Mouse (Mus musculus): ENCODE measurements around the gene Olfr1184. TPM values are rescaled to one million over a fixed set of nuclear protein-coding genes. Genes with fewer than 3 reads are reported as not detected.
"Not testable (repeated sequence)": the region's sequence is repeated elsewhere in the genome, so short reads cannot be mapped to it uniquely, and the experiment has no call there.

The Olfr1184 gene
- not detected in 2 replicates for polyA plus RNA-seq (2016; fragmentation: Nextera tagmentation; extraction: Ambion mirVana)

- no peaks in the 10 kb centered on the region for H3K9me3 ChIP-seq
- 91% methylated on average over 2 of the region's 2 CpGs for WGBS
- no peaks in the 10 kb centered on the region for H3K4me1 ChIP-seq
- no peak for DNase-seq (ENCODE audit: extremely low spot score, low spot score)
- no peaks in the 10 kb centered on the region for H3K27me3 ChIP-seq (ENCODE audit: poor library complexity, severe bottlenecking)
- H3K36me3 ChIP-seq (replicated peaks), result no peaks in the 10 kb centered on the region
- H3K4me3 ChIP-seq, result no peak within 1 kb of the TSS
- H3K27ac ChIP-seq, result no peak within 1 kb of the TSS
These were observed at the start of gene Olfr1184 for GRCm38 (mm10) chr2:88483298-88483697. TSS of gene Olfr1184 (plus strand) at chr2:88483598.

GRCm38 (mm10) chr2:88449031-88449430 lies 34.4 kb upstream of the Olfr1184 start, which contains the start of gene Gm13757:
TSS of gene Gm13757 (minus strand) at chr2:88449131.
- DNase-seq (ENCODE audit: extremely low spot score, low spot score), result no peak
- 97% methylated on average over 1 of the region's 1 CpGs for WGBS

GRCm38 (mm10) chr2:88454567-88454966 lies 28.8 kb upstream of the Olfr1184 start, which contains the start of gene Olfr1183:
TSS of gene Olfr1183 (plus strand) at chr2:88454867.
- not testable (repeated sequence) for H3K27ac ChIP-seq; H3K9me3 ChIP-seq; H3K4me1 ChIP-seq; H3K27me3 ChIP-seq (ENCODE audit: poor library complexity, severe bottlenecking); DNase-seq (ENCODE audit: extremely low spot score, low spot score); H3K36me3 ChIP-seq (replicated peaks); H3K4me3 ChIP-seq
- WGBS, result 94% methylated on average over 1 of the region's 1 CpGs

More at GRCm38 (mm10) chr2:88449031-88449430, 34.4 kb upstream of the Olfr1184 start, which contains the start of gene Gm13757:
- no peaks in the 10 kb centered on the region for H3K9me3 ChIP-seq
- no peaks in the 10 kb centered on the region for H3K36me3 ChIP-seq (replicated peaks)
- no peak within 1 kb of the TSS for H3K27ac ChIP-seq
- no peaks in the 10 kb centered on the region for H3K4me1 ChIP-seq
- H3K4me3 ChIP-seq, result no peak within 1 kb of the TSS
- H3K27me3 ChIP-seq (ENCODE audit: poor library complexity, severe bottlenecking), result no peaks in the 10 kb centered on the region

- Histone ChIP-seq H3K4me1 (no peaks in the 10 kb centered on the region), H3K27me3 (ENCODE audit: poor library complexity, severe bottlenecking) (no peaks in the 10 kb centered on the region), H3K4me3 (no peak within 1 kb of the TSS), H3K27ac (no peak within 1 kb of the TSS), H3K9me3 (no peaks in the 10 kb centered on the region), H3K36me3 (replicated peaks) (no peaks in the 10 kb centered on the region)
- DNase-seq (ENCODE audit: extremely low spot score, low spot score), result no peak
- WGBS, result 75% methylated on average over 2 of the region's 2 CpGs
These were observed 9.6 kb downstream of the Olfr1184 start, which contains the start of gene Olfr1185-ps1 for GRCm38 (mm10) chr2:88493020-88493419. TSS of gene Olfr1185-ps1 (plus strand) at chr2:88493320.

- H3K4me1 ChIP-seq, result no peaks in the 10 kb centered on the region
- no peak within 1 kb of the TSS for H3K27ac ChIP-seq
- H3K27me3 ChIP-seq (ENCODE audit: poor library complexity, severe bottlenecking), result no peaks in the 10 kb centered on the region
- H3K9me3 ChIP-seq, result no peaks in the 10 kb centered on the region
- WGBS, result 89% methylated on average over 2 of the region's 2 CpGs
- no peak for DNase-seq (ENCODE audit: extremely low spot score, low spot score)
- H3K36me3 ChIP-seq (replicated peaks), result no peaks in the 10 kb centered on the region
- no peak within 1 kb of the TSS for H3K4me3 ChIP-seq
These were observed 34.9 kb downstream of the Olfr1184 start, which contains the start of gene Olfr1186 for GRCm38 (mm10) chr2:88518251-88518650. TSS of gene Olfr1186 (plus strand) at chr2:88518551.

- Histone ChIP-seq H3K9me3 (no peaks in the 10 kb centered on the region), H3K36me3 (replicated peaks) (no peaks in the 10 kb centered on the region), H3K27me3 (ENCODE audit: poor library complexity, severe bottlenecking) (no peaks in the 10 kb centered on the region), H3K4me3 (no peak overlapping the region), H3K27ac (no peak overlapping the region), H3K4me1 (no peaks in the 10 kb centered on the region)
- WGBS, result 81% methylated on average over 3 of the region's 3 CpGs
- DNase-seq (ENCODE audit: extremely low spot score, low spot score), result no peak
These were observed 42.3 kb downstream of the Olfr1184 start for GRCm38 (mm10) chr2:88525720-88526119.

Other genes starting within 250 kb of the Olfr1184 start
- gene Olfr1173, start 203.7 kb upstream of the Olfr1184 start, polyA plus RNA-seq (2016; fragmentation: Nextera tagmentation; extraction: Ambion mirVana), result not detected in 2 replicates
- gene Olfr1174-ps, start 168.5 kb upstream of the Olfr1184 start, polyA plus RNA-seq (2016; fragmentation: Nextera tagmentation; extraction: Ambion mirVana), result not detected in 2 replicates
- not detected in 2 replicates for gene Olfr1175-ps, start 156.4 kb upstream of the Olfr1184 start, polyA plus RNA-seq (2016; fragmentation: Nextera tagmentation; extraction: Ambion mirVana)
- gene Olfr1176, start 146.9 kb upstream of the Olfr1184 start, polyA plus RNA-seq (2016; fragmentation: Nextera tagmentation; extraction: Ambion mirVana), result not detected in 2 replicates
- not detected in 2 replicates for gene Olfr1177-ps, start 137.1 kb upstream of the Olfr1184 start, polyA plus RNA-seq (2016; fragmentation: Nextera tagmentation; extraction: Ambion mirVana)
- not detected in 2 replicates for gene Olfr1178, start 96.5 kb upstream of the Olfr1184 start, polyA plus RNA-seq (2016; fragmentation: Nextera tagmentation; extraction: Ambion mirVana)
- gene Olfr1179, start 77.1 kb upstream of the Olfr1184 start, polyA plus RNA-seq (2016; fragmentation: Nextera tagmentation; extraction: Ambion mirVana), result not detected in 2 replicates
- not detected in 2 replicates for gene Olfr1180, start 64.4 kb upstream of the Olfr1184 start, polyA plus RNA-seq (2016; fragmentation: Nextera tagmentation; extraction: Ambion mirVana)
- not detected in 2 replicates for gene Olfr1181, start 57.4 kb upstream of the Olfr1184 start, polyA plus RNA-seq (2016; fragmentation: Nextera tagmentation; extraction: Ambion mirVana)
- gene Gm13757, start 34.5 kb upstream of the Olfr1184 start, polyA plus RNA-seq (2016; fragmentation: Nextera tagmentation; extraction: Ambion mirVana), result not detected in 2 replicates
- gene Olfr1183, start 28.7 kb upstream of the Olfr1184 start, polyA plus RNA-seq (2016; fragmentation: Nextera tagmentation; extraction: Ambion mirVana), result not detected in 2 replicates
- not detected in 2 replicates for gene Olfr1185-ps1, start 9.7 kb downstream of the Olfr1184 start, polyA plus RNA-seq (2016; fragmentation: Nextera tagmentation; extraction: Ambion mirVana)
- not detected in 2 replicates for gene Olfr1186, start 35.0 kb downstream of the Olfr1184 start, polyA plus RNA-seq (2016; fragmentation: Nextera tagmentation; extraction: Ambion mirVana)
- not detected in 2 replicates for gene Olfr1188, start 73.3 kb downstream of the Olfr1184 start, polyA plus RNA-seq (2016; fragmentation: Nextera tagmentation; extraction: Ambion mirVana)
- not detected in 2 replicates for gene Olfr1189, start 102.9 kb downstream of the Olfr1184 start, polyA plus RNA-seq (2016; fragmentation: Nextera tagmentation; extraction: Ambion mirVana)
- gene Olfr1191-ps1, start 156.9 kb downstream of the Olfr1184 start, polyA plus RNA-seq (2016; fragmentation: Nextera tagmentation; extraction: Ambion mirVana), result not detected in 2 replicates
- not detected in 2 replicates for gene Olfr1192-ps1, start 164.9 kb downstream of the Olfr1184 start, polyA plus RNA-seq (2016; fragmentation: Nextera tagmentation; extraction: Ambion mirVana)
- not detected in 2 replicates for gene Olfr1193, start 192.0 kb downstream of the Olfr1184 start, polyA plus RNA-seq (2016; fragmentation: Nextera tagmentation; extraction: Ambion mirVana)
- not detected in 2 replicates for gene Olfr1195, start 205.6 kb downstream of the Olfr1184 start, polyA plus RNA-seq (2016; fragmentation: Nextera tagmentation; extraction: Ambion mirVana)
- not detected in 2 replicates for gene Olfr1196, start 221.0 kb downstream of the Olfr1184 start, polyA plus RNA-seq (2016; fragmentation: Nextera tagmentation; extraction: Ambion mirVana)
- not detected in 2 replicates for gene Olfr1197, start 248.8 kb downstream of the Olfr1184 start, polyA plus RNA-seq (2016; fragmentation: Nextera tagmentation; extraction: Ambion mirVana)

Data from forebrain, embryonic 10.5 days (tissue).